Comparison of ENCODE assay signal across 20 mouse cellular contexts in the genomic region with DNA sequence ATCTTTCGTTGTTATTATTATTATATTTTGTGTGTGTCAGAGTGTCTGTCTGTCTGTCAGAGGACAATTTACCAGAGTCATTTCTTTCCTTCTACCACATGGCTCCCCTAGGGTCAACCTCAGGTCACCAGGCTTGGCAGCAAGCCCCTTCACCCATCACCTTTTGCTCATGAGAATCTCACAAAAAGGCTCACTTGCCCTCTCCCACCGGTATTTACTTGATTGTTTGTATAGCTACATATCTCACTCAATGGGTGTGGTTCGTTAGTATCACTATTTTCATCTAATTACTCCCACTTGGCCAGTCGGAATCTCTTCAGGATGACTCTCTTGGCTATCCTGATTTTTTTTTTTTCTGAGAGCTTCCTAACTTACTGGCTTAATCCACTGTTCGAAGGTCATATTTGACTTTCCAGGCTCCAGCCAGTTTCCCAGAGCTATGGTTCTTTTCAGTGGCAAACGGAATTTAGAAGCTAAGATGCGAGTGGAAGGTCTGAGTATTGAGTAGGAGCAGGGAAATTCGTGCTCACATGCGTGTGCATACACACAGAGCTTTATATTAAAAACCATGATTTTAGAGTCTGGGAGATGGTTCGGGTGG. TPM values are rescaled to one million over a fixed set of nuclear protein-coding genes. Genes with fewer than 3 reads are reported as not detected.
DNase-seq lines count a peak whose midpoint lies in the region; ATAC-seq and TF ChIP-seq lines count a peak whose summit lies in the region.
"Had no signal": no experiment of that assay in that cellular context is flagged by ENCODE, and none has a peak within 500 bp of the region (broad histone marks: within the 10 kb centered on the region; RNA-seq: fewer than 3 reads in every experiment).

No protein-coding gene starts in this region.

- no peak overlapping the region for H3K4me3 ChIP-seq in kidney, adult 2 months (ENCODE audit: insufficient read depth, low read depth, low read length)
- no peak overlapping the region for H3K4me3 ChIP-seq in kidney, embryonic 15.5 days (replicated peaks)
- no peak overlapping the region for H3K4me3 ChIP-seq in liver, adult 2 months (ENCODE audit: insufficient read depth, low read depth, low read length)
- H3K4me3 ChIP-seq: embryonic facial prominence, embryonic 10.5 days; embryonic facial prominence, embryonic 12.5 days; forebrain, embryonic 13.5 days; forebrain, embryonic 15.5 days had no signal

- no peak for TF ChIP-seq CTCF in kidney, adult 2 months (conservative IDR thresholded peaks at IDR 0.05; ENCODE audit: insufficient read depth, insufficient read length, low read depth, low read length)
- TF ChIP-seq CTCF in liver, adult 2 months (IDR thresholded peaks at IDR 0.05; ENCODE audit: low read depth, low read length) = no peak

- no peak overlapping the region for H3K9ac ChIP-seq in kidney, embryonic 15.5 days
- H3K9ac ChIP-seq in liver, adult 2 months (ENCODE audit: low read depth, low read length) = no peak overlapping the region
- H3K9ac ChIP-seq: embryonic facial prominence, embryonic 12.5 days; forebrain, embryonic 13.5 days; forebrain, embryonic 15.5 days had no signal

- no peaks in the 10 kb centered on the region for H3K36me3 ChIP-seq in kidney, adult 2 months (ENCODE audit: control insufficient read depth, insufficient read depth, low read length)
- no peaks in the 10 kb centered on the region for H3K36me3 ChIP-seq in kidney, embryonic 15.5 days
- no peaks in the 10 kb centered on the region for H3K36me3 ChIP-seq in liver, adult 2 months (ENCODE audit: control insufficient read depth, insufficient read depth, low read length)
- H3K36me3 ChIP-seq: embryonic facial prominence, embryonic 10.5 days; embryonic facial prominence, embryonic 12.5 days; forebrain, embryonic 15.5 days had no signal

- H3K27me3 ChIP-seq in kidney, adult 2 months (replicated peaks; ENCODE audit: control insufficient read depth, insufficient read depth, low read length) = no peaks in the 10 kb centered on the region
- H3K27me3 ChIP-seq in kidney, embryonic 15.5 days = peaks cover 5% of the 10 kb centered on the region
- no peaks in the 10 kb centered on the region for H3K27me3 ChIP-seq in liver, adult 2 months (ENCODE audit: control insufficient read depth, insufficient read depth, low read length)
- H3K27me3 ChIP-seq: embryonic facial prominence, embryonic 12.5 days; forebrain, embryonic 15.5 days had no signal

- peak; percentile 64 for DNase-seq in kidney, adult 2 months
- DNase-seq in kidney, postnatal 25 days = no peak
- peak; percentile 56 for DNase-seq in kidney, adult 9 months
- DNase-seq in liver, adult 2 months (ENCODE audit: extremely low read depth, low read depth, low spot score) = peak; percentile 86
- no peak for DNase-seq in liver
- DNase-seq in yolk sac, embryonic 10.5 days (ENCODE audit: low spot score) = peak; percentile 68
- no peak for DNase-seq in adrenal gland, adult 2 months
- DNase-seq: adrenal gland, adult 8-10 months; adrenal gland, postnatal 14 days; adrenal gland, postnatal 36 days; cerebellum, adult 11-12 months; cerebellum, adult 2 months; cerebellum, adult 9-10 months; cerebellum, postnatal 10 days; cerebellum, postnatal 25 days had no signal

- TF ChIP-seq POLR2A in kidney, adult 2 months (IDR thresholded peaks at IDR 0.05; ENCODE audit: low read depth, low read length) = no peak
- no peak for TF ChIP-seq POLR2A in liver, adult 2 months (IDR thresholded peaks at IDR 0.05; ENCODE audit: extremely low read depth, insufficient read depth, low read length)

- no peak for ATAC-seq in kidney, embryonic 15.5 days (replicated peaks; ENCODE audit: low FRiP score)
- ATAC-seq: forebrain, embryonic 13.5 days; forebrain, embryonic 15.5 days had no signal

- WGBS in kidney, adult 2 months = 55% methylated on average over 10 of the region's 10 CpGs
- WGBS in kidney, embryonic 15.5 days = 85% methylated on average over 10 of the region's 10 CpGs
- WGBS in liver, adult 2 months = 18% methylated on average over 10 of the region's 10 CpGs

- peak overlapping the region; percentile 78; the same call in 1 of the 2 replicates for H3K27ac ChIP-seq in kidney, adult 2 months (ENCODE audit: insufficient read depth, low read depth, low read length)
- H3K27ac ChIP-seq in kidney, embryonic 15.5 days = no peak overlapping the region
- peak overlapping the region; percentile 31; the same call in 1 of the 2 replicates for H3K27ac ChIP-seq in liver, adult 2 months (replicated peaks; ENCODE audit: insufficient read depth, low read depth, low read length)
- H3K27ac ChIP-seq: embryonic facial prominence, embryonic 10.5 days; embryonic facial prominence, embryonic 12.5 days; forebrain, embryonic 13.5 days; forebrain, embryonic 15.5 days had no signal

- H3K79me2 ChIP-seq in liver, adult 2 months (ENCODE audit: control insufficient read depth, insufficient read depth, low read length) = no peaks in the 10 kb centered on the region

- H3K9me3 ChIP-seq in kidney, embryonic 15.5 days (replicated peaks) = no peaks in the 10 kb centered on the region
- H3K9me3 ChIP-seq: embryonic facial prominence, embryonic 10.5 days; embryonic facial prominence, embryonic 12.5 days; forebrain, embryonic 13.5 days; forebrain, embryonic 15.5 days had no signal

- H3K4me2 ChIP-seq in kidney, embryonic 15.5 days = no peak overlapping the region
- H3K4me2 ChIP-seq: embryonic facial prominence, embryonic 12.5 days; forebrain, embryonic 13.5 days; forebrain, embryonic 15.5 days had no signal

- H3K4me1 ChIP-seq in kidney, adult 2 months (ENCODE audit: control insufficient read depth, insufficient read depth, low read length) = peaks cover 12% of the 10 kb centered on the region; the same call in 1 of the 2 replicates
- peaks cover 9% of the 10 kb centered on the region for H3K4me1 ChIP-seq in kidney, embryonic 15.5 days
- H3K4me1 ChIP-seq in liver, adult 2 months (ENCODE audit: control insufficient read depth, insufficient read depth, low read length) = peaks cover 8% of the 10 kb centered on the region; the same call in 1 of the 2 replicates
- H3K4me1 ChIP-seq: embryonic facial prominence, embryonic 10.5 days; embryonic facial prominence, embryonic 12.5 days; forebrain, embryonic 13.5 days; forebrain, embryonic 15.5 days had no signal

RNA-seq across cellular contexts. Expression of a gene that starts 9.3 kb away (rescaled TPM):
- polyA plus RNA-seq in kidney, adult 2 months (2012; rRNA removed) = 5.5 and 7.2 TPM in 2 replicates
- polyA plus RNA-seq in kidney, embryonic 15.5 days (2015; fragmentation: Nextera tagmentation; extraction: Ambion mirVana) = 40.3 and 42.6 TPM in 2 replicates
- 10.4 and 12.0 TPM in 2 replicates for total RNA-seq in liver, adult 2 months (2014; rRNA removed)
- polyA plus RNA-seq in liver, adult 2 months (2012; rRNA removed) = 2.5 and 2.7 TPM in 2 replicates
- 10 to 100 TPM; 19.6 to 19.9 TPM for total RNA-seq in adrenal gland, adult 2 months (2021)
- 0.92 and 0.96 TPM in 2 replicates for polyA plus RNA-seq in adrenal gland, adult 2 months (2012; rRNA removed)

RNA-seq across cellular contexts. Expression of a gene that starts 31.6 kb away (rescaled TPM):
- polyA plus RNA-seq in kidney, adult 2 months (2012; rRNA removed) = 21.0 and 25.8 TPM in 2 replicates
- 10.1 and 10.5 TPM in 2 replicates for polyA plus RNA-seq in kidney, embryonic 15.5 days (2015; fragmentation: Nextera tagmentation; extraction: Ambion mirVana)
- 6.5 and 7.7 TPM in 2 replicates for total RNA-seq in liver, adult 2 months (2014; rRNA removed)
- polyA plus RNA-seq in liver, adult 2 months (2012; rRNA removed) = 6.8 and 9.1 TPM in 2 replicates
- 10 to 100 TPM; 47.1 to 58.6 TPM for total RNA-seq in adrenal gland, adult 2 months (2021)
- polyA plus RNA-seq in adrenal gland, adult 2 months (2012; rRNA removed) = 26.3 and 37.4 TPM in 2 replicates

Comparison
In these comparisons a context has a peak if more than half of its experiments do, and no peak if none do; other contexts are left out.
1. DNase-seq: peak in kidney, adult 2 months (single experiment), kidney, adult 9 months (single experiment), liver, adult 2 months (single experiment) and yolk sac, embryonic 10.5 days (single experiment); none in kidney, postnatal 25 days (0 of 2), liver (single experiment) and adrenal gland, adult 2 months (single experiment).